Mouse (Mus musculus) left cerebral cortex, adult 9 months (tissue): Measurements from ENCODE around the gene Lcn12.
A peak's percentile ranks its signal among the peaks of the same experiment; 100 is the strongest.

Experiments
- DNase-seq, 2 experiments: peaks; one replicate each; pipeline ENCODE4 v3.0.0; 2022; ENCODE audit warnings: low spot score in 2 of 2

Gene Lcn12

DNA sequence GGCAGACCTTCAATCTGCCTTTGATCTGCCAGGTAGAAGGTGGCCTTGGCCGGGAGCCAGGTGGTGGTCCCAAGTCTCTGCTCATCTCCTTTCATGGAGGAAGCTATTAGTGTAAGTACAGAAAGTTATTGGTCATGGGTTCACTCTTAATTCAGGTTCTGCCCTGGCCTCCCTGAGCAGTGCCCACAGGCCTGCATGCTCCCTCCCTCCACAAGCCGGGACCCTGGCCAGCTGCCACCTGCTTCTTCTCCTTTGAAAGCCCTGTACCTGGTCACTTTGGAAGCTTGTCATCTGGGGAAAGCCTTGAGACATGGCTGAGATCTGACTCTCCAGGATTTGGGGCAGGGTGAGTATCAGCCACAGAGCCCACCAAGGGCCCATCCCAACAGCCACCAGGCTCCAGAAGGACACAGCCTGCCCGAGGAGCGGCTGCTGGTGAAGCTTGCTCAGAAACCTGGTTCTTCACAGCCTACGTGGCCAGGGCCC lies at the start of gene Lcn12:
TSS of gene Lcn12 (minus strand) at position 436 of the 486 bp plus-strand sequence.
- DNase-seq: no peak

DNA sequence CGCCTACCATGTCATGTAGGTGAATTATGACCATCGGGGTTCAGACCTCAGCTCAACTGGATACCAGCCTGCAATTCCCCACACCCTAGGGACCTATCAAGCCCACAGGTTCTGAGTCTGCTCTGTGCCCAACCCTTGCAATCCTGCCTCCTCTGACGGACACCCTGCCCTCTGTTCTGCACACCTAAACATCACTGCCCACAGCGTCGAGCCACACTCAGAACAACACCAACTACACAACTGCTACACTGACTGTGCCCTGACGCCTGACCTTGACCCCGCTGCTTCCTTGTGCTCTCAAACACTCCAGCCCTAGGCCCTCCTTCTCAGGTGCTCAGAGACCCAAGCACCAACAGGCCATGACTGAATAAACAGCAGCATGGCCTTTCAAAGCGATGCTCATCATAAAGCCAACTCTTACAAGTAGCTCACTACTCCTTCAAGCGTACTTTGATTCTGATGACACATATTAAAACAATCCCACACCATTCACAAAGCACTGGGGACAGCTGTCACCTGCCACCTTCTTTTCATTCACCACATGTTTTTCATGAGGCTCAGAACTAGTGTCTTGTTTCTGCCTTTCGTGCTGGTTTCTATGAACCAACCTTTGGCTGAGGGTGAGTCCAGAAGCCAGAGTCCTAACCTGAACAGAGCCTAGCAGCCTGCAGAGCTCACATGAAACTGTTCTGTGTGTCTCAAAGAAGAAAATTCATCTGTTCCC lies 48.1 kb upstream of the Lcn12 start:
- DNase-seq: no peak

DNA sequence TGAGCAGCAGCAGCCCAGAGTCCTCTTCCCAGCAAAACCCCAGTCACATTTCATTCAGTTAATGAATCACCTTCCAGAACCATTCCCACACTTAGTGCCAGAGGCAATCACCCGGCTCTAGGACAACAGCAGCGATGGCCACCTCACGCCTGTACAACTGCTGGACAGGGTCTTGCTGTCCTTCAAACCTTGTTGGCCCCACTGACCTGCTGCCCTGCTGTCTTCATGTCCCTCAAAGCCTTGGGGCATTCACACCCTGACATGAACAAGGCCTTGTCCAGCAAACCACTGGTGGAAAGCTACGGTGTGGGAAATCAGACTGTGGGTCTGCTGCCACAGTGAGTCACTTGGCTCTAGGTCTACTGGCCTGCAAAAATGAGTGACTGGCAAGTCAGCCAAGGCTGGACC lies 46.8 kb upstream of the Lcn12 start:
- DNase-seq: no peak

DNA sequence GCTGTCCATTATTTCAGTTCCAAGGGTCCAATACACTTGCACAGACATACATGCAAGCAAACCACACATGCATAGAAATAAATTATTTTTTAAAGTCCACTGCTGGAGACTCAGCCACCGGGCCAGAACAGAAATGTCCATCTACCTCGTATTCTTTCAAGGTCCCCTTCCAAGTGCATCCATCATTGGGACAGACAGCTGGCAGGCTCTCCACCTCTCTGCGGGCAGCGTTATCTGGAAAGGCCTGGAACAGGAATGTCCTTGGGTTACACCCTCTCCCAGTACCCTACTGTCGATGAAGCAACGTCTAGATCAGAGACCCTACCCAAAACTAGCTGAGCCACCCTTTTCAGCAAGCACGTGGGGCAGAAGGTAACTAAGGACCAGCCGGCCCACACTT lies 42.8 kb upstream of the Lcn12 start:
- DNase-seq: no peak

DNA sequence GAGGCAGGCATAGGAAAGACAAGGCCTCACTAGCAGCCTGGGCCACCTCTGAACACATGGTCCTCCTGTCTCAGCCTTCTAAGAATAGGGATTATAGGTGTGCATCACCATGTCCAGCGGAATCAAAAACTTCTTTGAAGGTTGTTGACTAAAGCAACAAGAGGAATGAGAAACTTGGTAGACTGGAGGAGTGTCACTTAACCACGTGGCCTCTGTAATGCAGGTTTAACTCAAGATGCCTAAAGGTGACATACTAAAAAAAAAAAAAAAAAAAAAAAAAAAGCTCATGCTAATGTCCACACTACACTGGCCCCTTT lies 41.1 kb upstream of the Lcn12 start:
- DNase-seq: no peak

DNA sequence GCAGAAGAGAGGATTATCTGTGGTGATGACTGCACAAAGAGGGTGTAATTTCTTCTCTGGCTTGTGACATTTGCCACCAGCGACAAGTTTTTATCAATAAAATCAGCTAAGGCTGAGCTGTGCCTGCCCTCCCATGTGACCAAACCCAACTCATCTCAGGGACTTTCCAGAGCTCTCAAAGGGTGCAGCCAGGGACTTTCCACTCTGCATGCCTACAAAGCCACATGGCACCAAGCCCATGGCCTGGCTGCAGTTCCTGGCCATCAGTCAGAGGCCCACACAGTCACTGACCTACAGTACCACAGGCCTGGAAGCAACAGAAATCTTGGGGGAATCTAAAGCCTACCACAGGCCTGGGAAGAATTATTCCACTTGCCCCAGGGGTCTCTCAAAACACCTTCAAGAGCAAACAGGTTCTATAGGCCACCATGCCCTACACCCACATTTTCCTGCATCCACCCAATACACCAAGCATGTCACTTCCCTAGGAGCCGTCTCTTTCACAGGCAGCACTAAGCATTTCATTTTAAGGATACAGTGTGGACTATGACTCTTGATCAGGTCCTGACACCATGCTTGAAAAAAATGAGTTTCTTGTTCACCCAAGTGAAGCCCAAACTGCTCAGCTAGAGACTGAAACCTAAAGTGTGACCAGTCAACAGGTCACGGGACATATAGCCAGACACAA lies 40.6 kb upstream of the Lcn12 start:
- peak in 1 of 2 experiments; percentile 50 for DNase-seq

DNA sequence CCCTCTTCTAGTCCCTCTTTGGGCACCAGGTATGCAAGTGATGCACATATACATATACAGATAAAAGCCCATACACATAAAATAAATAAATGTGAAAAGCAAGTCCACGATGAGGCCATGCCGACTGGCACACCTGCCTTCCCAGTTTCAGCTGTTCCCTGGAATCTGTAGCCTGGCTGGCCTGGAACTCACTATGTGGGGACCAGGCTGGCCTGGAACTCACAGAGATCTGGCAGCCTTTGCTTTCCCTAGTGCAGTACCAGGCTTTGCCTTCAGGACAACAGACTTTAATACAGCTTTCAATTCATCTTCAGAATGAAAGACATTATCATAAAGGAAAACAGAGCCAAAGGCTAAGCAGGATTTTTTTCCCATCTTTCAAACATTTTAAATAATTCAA lies 40.0 kb upstream of the Lcn12 start:
- no peak for DNase-seq

DNA sequence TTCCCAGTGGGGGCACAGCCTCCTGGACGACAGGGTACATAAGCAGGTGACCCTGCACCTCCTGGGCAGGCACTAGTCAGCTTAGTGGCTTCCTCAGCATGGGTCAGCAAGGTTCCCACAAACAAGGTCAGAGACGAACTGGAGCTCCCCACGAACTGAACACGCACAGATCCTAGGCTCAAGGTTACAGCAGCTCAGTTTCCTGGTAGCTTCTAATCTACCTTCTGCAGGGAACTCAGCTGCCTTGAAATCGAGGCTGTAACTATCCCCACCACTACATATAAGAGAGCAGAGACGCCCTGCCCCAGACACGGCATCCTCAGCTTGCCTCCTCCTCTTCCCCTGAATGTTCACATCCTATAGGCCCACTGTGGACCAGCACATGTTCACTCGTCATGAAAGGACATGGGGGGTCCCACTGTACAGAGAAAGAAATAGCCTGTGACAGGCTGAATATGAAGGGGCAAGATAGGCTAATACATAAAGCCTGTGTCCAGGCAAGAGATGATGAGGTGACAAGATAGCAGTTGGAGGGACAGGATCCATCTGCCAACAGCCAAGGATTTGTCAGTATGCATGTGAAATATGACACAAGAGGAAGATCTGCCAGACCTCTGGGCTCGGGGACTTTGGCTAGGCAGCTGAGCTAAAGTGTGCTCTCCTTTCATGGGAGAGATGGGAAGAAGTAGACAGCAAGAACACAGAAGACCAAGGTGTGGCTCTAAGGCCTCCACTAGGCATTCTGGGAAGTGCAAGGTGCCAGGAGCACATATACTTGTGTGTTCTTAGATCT lies 33.0 kb upstream of the Lcn12 start:
- DNase-seq: no peak

DNA sequence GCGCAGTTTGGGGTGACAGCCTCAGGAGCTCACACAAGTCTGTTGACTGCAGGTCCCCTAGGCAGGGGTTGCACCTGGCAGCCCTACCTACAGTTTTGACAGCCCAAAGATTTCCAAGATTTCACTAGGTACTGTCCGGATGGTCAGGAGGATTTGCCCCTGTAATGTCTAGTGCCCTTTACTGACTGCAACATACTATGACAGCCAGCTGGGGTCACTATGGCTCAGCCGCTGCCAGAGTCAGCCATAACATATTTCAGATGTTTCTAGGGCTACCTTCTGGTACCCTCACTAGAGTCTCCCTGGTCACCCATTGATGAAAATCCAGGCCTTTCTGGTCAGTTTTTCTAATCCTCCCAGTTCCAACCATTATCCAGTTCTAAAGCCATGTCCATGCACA lies 16.2 kb upstream of the Lcn12 start:
- DNase-seq: no peak

DNA sequence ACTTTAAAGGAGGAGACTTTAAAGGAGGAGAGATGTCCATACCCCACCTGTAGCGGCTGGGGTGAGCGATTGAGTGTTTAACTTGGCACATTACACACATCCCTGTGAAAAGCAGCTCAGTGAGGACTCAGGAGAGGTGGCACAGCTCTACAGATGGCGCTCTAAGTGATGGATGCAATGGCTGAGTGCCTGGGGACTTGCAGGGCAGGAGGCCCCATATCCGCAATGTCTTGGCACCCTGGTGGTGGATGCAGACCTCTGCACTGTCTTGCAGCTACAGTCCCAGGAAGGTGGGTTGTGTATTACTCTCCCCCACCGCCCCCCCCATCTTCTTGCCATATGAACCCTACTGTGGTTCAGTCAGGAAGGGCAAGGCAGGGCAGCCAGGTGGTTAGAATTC lies 13.3 kb upstream of the Lcn12 start:
- no peak for DNase-seq

DNA sequence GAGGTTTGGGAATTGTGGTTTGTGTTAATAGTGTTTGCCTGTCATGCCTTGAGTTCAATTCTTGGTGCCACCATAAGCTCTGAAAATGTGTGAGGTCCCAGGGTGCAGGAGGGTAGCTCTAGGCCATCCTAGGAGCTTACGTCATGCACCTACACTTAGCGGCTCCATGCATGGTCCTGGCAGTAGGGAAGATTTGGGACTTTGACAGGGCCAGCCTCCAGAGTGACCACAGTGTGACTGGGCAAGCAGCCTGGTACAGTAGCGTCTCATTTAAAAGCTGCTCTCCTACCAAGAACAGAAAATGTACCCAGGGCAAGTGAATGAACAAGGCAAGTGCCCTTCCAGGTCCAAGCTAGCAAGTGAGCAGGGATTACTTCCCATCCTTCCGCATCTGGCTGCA lies 12.1 kb upstream of the Lcn12 start:
- DNase-seq: no peak

DNA sequence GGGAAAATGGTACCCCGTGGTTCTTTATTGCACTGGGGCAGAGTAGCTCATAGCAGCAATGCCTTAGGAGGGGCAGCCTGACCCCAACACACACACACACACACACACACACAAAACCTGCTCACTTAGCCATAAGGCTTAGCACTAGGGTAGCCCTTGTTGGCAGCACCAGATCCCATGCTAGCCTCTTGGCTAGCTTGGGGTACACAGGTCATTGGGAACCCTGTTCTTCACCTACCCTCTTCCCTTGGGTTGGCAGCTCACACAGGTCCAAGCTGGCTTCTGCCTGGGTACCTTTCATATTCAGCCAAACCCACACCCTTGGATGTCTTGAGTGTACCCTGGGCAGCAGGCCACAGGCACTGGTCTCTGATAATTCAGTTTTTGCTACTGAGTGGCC lies 11.3 kb upstream of the Lcn12 start:
- DNase-seq: no peak

DNA sequence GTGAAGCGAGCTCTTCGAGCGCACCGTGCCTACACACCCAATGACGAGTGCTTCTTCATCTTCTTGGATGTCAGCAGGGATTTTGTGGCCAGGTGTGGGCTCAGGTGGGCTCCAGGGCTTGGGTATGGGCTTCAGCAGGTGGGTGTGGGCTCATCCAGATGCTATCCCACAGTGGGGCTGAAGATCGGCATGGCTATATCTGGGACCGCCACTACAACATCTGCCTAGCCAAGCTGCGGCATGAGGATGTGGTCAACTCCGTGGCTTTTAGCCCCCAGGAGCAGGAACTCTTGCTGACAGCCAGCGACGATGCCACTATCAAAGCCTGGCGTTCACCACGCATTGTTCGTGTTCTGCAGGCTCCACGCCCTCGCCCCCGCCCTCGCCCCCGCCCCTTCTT lies 10.8 kb upstream of the Lcn12 start:
- no peak for DNase-seq

DNA sequence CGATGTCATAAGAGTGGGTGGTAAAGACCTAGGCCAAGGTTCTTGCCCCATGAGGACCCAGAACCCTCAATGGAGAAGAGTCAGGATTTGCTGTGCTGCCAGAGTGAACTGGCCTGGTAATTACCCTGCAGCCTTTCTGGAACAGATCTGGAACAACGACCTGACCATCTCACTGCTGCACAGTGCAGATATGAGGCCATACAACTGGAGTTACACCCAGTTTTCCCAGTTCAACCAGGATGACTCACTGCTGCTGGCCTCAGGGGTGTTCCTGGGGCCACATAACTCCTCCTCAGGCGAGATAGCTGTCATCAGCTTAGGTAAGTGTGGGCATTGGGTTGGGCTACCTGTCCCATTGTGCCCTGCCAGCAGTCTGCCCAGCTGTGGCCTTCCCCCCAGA lies 9.0 kb upstream of the Lcn12 start:
- no peak for DNase-seq

DNA sequence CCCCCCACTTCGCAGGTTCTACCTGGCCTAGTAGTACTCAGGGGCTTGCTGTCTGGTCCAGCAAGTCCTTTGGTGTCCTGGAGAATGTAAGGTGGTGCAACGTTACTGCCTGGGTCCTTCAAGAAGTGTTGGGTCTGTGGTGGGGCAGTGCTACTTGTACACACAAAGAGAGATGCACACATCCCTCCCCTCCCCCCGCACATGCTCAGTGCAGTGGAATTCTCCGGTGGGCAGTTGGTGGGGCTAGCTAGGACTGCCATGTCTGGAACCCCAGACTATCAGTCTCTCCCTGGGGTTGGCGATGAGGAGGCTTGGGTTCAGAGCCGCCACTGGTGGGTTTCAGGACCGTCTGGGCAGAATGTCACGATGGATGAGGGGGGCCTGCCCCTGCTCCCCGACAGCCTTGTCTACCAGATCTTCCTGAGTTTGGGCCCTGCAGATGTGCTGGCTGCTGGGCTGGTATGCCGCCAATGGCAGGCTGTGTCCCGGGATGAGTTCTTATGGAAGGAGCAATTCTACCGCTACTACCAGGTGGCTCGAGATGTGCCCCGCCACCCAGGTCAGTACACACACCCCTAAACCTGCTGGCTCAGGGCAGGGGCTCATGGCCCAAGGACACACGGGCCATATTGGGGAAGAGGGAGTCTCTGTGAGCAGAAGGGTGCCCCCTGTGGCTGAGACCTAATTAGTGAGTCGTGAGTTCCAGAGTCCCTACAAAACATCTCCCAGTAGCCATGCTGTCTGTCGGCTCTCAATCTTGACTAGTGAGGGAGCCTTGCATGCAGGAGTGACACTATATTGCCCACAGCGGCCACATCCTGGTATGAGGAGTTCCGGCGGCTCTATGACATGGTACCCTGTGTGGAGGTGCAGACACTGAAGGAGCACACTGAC lies 8.1 kb upstream of the Lcn12 start, which contains the start of gene C8g:
TSS of gene C8g (minus strand) at position 127 of the 894 bp plus-strand sequence.
- DNase-seq: no peak

DNA sequence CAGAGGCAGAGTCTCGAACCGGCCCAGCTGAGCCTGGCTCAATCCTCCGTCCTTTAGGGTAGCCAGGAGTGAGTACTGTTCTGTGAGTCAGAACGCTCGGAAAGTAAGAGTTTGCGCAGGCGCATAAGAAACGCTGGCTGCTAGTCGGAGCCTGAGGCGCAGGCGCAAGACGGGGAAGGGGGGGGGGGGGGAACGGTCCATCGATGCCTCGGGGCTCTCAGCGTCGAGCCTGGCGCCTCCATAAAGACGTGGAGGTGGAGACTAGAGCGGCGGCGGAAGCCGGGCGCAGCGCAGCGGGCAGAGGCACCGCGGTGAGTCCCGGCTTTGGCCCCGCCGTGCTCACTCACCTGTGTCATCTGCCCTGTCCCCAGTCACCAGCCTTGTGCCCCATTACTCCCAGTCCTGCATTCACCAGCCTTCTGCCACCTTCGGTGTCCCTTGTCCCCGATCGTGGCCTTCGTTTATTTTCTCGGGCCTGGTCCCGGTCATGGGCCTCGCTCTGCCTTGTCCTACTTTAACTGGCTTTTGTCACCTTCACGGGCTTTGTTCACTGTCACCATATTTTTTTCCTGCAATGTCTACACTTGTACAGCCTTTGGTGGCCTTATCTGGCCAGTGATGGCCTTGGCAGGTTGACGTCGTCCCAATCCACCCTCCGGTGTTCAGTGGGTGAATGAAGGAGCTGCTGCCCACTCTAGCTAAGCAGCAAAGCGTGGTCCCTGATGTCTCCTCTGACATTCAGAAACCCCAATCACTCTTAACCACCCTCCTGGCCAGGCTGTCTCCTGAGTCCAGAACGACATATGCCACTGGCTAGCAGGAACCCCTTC lies 7.1 kb upstream of the Lcn12 start, which contains the start of gene Fbxw5:
TSS of gene Fbxw5 (plus strand) at position 175 of the 830 bp plus-strand sequence.
- DNase-seq: peak; percentile 43 to 82

DNA sequence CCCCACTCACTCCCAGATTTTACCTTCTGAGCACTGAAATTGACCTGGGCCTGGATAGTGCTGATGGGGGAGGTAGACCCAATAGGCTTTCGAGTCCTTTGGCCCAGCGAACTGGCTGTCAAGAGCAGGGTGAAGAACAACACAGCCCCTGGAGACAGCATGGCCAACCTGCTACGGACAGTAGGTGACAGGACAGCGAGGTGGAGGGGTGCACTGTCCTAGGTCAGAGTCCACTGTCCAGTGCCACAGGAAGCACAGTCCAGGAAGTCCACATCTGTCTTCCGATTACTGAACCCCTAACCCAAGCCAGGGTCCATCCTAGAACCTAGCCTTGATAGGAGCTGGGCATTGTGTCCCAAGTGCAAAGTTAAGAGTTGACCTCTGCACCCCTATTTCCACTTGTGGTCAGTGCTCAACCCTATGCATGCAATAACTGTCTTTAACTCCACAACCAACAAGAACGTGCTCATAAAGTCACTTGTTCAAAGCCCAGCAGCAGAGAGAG lies 6.4 kb upstream of the Lcn12 start:
- no peak for DNase-seq

DNA sequence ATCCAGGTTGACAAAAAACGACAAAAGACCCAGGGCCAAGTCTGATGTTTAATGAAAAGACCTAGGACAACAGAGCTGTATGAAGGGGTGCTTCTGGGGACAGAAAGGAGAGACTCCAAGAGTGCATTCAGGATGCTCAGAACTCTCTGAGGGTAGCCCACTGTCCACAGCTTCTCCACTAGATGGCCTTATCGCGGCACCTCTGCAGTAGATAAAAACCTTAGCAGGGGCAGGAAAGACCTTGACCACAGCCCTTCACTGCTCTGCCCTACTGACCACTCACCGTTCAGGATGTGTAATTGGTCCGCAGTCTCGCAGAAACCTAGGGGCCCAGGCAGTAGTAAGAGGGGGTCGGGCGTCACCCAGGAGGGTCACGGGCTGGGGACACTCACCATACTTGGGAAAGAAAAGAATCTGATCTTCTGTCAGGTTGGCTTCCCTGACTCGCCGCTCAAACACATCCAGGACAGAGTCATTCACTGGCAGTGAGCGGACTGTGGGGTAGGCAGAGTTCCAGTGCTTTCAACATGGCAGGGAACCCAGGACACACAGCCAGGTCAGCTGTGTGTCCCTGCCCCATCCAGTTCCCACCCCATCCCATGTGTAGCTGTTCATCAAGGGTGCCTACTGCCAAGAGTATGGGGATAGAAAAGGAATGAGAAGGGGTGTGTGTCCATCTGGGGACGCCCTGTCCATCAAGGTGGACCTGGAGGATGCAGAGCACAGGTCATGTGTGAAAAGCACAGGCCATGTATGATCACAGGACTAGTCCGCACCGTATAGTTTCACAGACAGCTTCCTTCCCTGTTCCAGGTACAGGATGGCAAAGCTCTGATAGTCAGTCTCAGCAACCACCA lies 5.1 kb upstream of the Lcn12 start:
- DNase-seq: no peak

DNA sequence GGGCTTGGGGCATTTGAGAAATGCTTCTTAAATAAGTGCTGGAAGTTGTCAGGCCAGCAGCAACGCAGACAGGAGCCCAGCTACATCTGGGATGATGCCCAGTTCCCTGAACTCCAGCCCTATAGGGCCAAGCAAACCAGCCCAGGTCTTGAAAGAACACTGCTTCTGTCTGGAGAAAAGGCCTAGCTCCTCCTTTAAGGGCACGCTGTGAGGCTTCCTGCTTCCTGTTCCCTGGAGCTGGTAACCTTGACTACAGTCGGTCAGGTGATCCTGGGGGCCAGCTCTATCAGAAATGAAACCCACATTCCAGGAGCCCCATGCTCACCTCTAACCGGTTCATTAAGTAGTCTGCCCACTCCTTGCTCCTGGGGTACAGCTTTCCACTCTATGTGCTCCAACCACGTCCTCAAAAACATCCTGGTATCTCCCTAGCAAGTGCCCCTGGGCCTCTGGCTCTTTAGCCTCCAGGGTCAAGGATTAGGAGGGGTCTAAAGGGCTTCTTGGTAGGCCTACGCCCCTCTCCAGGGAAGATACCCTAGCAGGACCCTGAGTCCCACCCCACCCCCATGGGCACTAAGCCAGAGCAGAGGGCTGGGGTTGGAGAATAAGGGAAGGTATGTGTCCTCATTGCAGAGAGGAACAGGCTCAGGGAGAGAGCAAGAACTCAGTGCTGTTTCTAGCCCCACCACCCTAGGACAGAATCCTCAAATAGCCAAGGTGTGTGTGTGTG lies 4.3 kb upstream of the Lcn12 start:
- no peak for DNase-seq
